Mouse (Mus musculus) stomach, postnatal 0 days (tissue): ENCODE data around the gene Smad6. TPM values are rescaled to one million over a fixed set of nuclear protein-coding genes. Genes with fewer than 3 reads are reported as not detected.

Experiments
- ATAC-seq: fragments of 200-750 bp; cut with Nextera tagmentation; 2 replicates; pipeline ENCODE4 v1.8.0; 2017; ENCODE audit not compliant: low FRiP score, low TSS enrichment
- DNase-seq: peaks from one replicate; pipeline ENCODE4 v3.0.0-alpha.2; 2016; ENCODE audit warnings: low spot score
- H3K27ac ChIP-seq: fragments of 300-500 bp; sonication (generic); replicated peaks from 2 replicates; pipeline ENCODE4 v1.5.1; 2014; ENCODE audit warnings: mild to moderate bottlenecking, control low read depth
- H3K27me3 ChIP-seq: fragments of 300-500 bp; sonication (generic); 2 replicates; pipeline ENCODE4 v1.6.1; 2014; ENCODE audit warnings: low read length; ENCODE audit not compliant: control insufficient read depth, insufficient read depth
- H3K36me3 ChIP-seq: fragments of 300-500 bp; sonication (generic); 2 replicates; pipeline ENCODE4 v1.6.1; 2014; ENCODE audit warnings: low read length, mixed read lengths; ENCODE audit not compliant: control insufficient read depth, insufficient read depth
- H3K4me1 ChIP-seq: fragments of 300-500 bp; sonication (generic); replicated peaks from 2 replicates; pipeline ENCODE4 v1.6.1; 2014; ENCODE audit warnings: antibody characterized with exemption; ENCODE audit not compliant: control insufficient read depth, insufficient read depth
- H3K4me2 ChIP-seq: fragments of 300-500 bp; sonication (generic); replicated peaks from 2 replicates; pipeline ENCODE4 v1.6.1; 2014; ENCODE audit warnings: low read depth, mild to moderate bottlenecking, control low read depth, moderate library complexity
- H3K4me3 ChIP-seq: fragments of 300-500 bp; sonication (generic); 2 replicates; pipeline ENCODE4 v1.5.1; 2014; ENCODE audit warnings: low read depth, low read length, control low read depth
- H3K9ac ChIP-seq: fragments of 300-500 bp; sonication (generic); 2 replicates; pipeline ENCODE4 v1.6.1; 2014; ENCODE audit warnings: mild to moderate bottlenecking, low read length, control low read depth, mixed read lengths
- H3K9me3 ChIP-seq: fragments of 300-500 bp; sonication (generic); 2 replicates; pipeline ENCODE4 v1.6.1; 2016; ENCODE audit warnings: low read length; ENCODE audit not compliant: control insufficient read depth
- CTCF ChIP-seq: IDR thresholded peaks from 2 replicates; pipeline ENCODE4 v1.5.1; 2016; ENCODE audit warnings: antibody characterized with exemption, low read depth, mild to moderate bottlenecking, moderate library complexity
- EP300 ChIP-seq: optimal IDR thresholded peaks from 2 replicates; pipeline ENCODE3; 2016; ENCODE audit warnings: antibody characterized with exemption
- WGBS: fragments of 180-500 bp; shearing (Covaris S2); extraction: QIAGEN DNeasy Blood & Tissue Kit; methylation state at CpG from one replicate; pipeline ENCODE4 v1.1.7; 2014; 5-methylcytosine and 5-hydroxymethylcytosine counted together
- polyA plus RNA-seq: library from polyadenylated mRNA; unstranded; fragments of >200 nt; fragmentation: Nextera tagmentation; extraction: Ambion mirVana; gene quantifications from 2 replicates; pipeline ENCODE4 v1.2.1, GENCODE M21; 2015

The Smad6 gene
- polyA plus RNA-seq, 1 experiment from 2014 or later = 6.0 TPM

DNA sequence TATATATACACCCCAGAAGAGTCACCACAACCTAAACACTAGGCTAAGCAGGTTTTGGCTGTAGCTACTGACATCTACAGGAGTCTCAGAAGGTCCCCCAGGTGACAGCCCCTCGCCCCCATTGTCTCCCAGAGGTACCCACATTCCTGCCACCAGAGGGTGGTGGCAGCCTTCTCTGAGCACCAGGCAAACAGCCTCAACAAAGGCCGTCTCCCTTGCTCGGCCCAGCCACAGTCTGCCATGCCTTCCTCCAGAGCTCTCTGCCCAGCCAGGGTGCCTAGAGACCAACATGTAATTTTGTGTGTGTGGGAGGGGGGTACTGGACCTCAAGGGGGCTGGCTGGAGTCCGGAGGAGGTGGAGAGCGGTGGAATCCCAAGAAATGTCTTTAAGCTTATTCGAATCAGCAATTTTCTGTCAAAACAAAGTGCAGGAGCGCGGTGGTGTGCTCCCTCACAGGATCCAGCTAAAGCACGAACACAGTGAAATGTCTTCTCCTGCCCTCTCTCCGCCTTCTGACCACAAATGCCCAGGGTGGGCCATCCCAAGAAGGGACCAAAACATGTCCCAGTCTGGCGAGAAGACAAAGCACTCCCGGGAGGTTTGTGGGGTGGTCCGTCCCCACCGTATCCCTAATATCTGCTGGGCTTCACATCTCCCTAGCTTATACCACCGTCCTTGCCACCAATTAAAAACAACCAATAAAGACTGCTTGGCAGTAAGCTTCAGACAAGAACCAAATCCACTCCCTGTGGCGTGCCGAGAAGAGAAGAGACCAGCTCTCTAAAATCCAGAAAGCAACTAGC, 62.5 kb downstream of the Smad6 start:
- Histone ChIP-seq H3K36me3 (no peaks in the 10 kb centered on the region), H3K9ac (peak overlapping the region; percentile 48), H3K27me3 (no peaks in the 10 kb centered on the region), H3K9me3 (no peaks in the 10 kb centered on the region), H3K4me3 (no peak overlapping the region), H3K4me2 (peak overlapping the region; percentile 31), H3K4me1 (peaks cover 13% of the 10 kb centered on the region), H3K27ac (peak overlapping the region; percentile 73)
- 31% methylated on average over 16 of the region's 17 CpGs for WGBS
- peak; percentile 58 for ATAC-seq
- peak; percentile 82 for DNase-seq
- TF ChIP-seq EP300 (no peak), CTCF (peak; percentile 94)

DNA sequence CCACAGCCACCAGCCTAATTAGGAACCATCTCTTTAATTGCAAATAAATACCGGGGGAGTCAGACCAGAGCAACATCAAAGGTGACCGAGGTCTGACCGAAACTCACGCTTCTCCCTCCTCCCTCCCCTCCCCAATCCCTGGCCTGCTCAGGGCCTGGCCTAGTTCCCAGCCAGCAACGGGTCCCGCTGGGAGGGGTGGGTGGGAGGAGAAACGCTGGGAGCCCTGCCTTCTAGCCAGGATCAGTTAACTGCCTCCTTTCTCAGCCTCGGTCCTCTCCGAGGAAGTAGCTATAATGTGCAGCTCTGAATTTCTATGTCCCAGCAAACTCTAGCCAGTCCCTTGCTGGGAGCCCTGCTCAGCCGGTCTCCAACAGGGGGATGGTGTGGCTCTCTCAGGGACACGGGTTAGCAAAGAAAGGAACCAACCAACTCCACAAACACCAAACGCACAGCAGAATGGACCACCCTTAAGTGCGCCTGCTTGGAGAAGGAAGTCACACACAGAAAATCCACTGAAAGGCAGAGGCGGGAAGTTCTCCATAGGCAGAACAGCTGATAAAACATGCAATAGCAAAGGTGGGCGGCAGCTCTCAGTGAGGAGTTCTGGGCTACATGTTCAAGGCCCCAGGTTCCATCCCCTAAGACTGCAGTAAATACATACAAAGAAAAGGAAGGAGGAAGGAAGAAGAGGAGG, 63.4 kb downstream of the Smad6 start:
- DNase-seq (peak; percentile 83), ATAC-seq (peak; percentile 40; the same call in 1 of the 2 replicates)
- H3K9ac ChIP-seq = no peak overlapping the region
- 9% methylated on average over 15 of the region's 15 CpGs for WGBS
- no peaks in the 10 kb centered on the region for H3K36me3 ChIP-seq
- no peak overlapping the region for H3K4me3 ChIP-seq
- no peak for TF ChIP-seq EP300
- TF ChIP-seq CTCF = no peak
- no peaks in the 10 kb centered on the region for H3K9me3 ChIP-seq
- H3K27ac ChIP-seq = peak overlapping the region; percentile 73
- H3K27me3 ChIP-seq = no peaks in the 10 kb centered on the region
- H3K4me1 ChIP-seq = peaks cover 13% of the 10 kb centered on the region
- H3K4me2 ChIP-seq = peak overlapping the region; percentile 31

DNA sequence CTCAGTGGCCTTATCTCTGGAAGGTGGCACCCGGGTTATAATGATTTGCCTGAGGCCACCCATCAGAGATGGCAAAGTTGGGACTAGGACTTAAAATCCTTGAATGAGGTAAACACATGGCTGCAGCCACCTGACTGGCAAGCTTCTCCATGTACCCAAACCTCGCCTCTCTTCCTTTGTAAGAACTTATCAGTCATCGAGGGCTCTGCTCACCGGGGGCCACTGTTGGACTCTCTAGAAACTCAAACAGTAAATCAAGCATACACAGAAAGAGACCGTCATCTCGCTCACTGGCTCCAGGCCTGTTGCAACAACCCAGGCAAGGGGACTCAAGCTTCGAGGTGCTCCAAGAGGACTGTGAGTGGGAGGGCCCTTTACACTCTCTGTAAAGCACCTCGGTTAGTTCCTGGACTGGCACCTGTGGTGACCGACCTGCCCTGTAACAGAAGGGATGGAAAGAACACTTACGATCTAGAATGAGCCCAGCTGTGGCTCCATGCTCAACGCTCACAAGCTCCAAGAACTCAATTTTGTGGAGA, 64.1 kb downstream of the Smad6 start:
- peak overlapping the region; percentile 73 for H3K27ac ChIP-seq
- no peaks in the 10 kb centered on the region for H3K27me3 ChIP-seq
- 33% methylated on average over 11 of the region's 11 CpGs for WGBS
- no peak overlapping the region for H3K4me3 ChIP-seq
- peak overlapping the region; percentile 31 for H3K4me2 ChIP-seq
- no peak overlapping the region for H3K9ac ChIP-seq
- H3K4me1 ChIP-seq = peaks cover 13% of the 10 kb centered on the region
- no peaks in the 10 kb centered on the region for H3K9me3 ChIP-seq
- TF ChIP-seq EP300 = no peak
- no peak for TF ChIP-seq CTCF
- H3K36me3 ChIP-seq = no peaks in the 10 kb centered on the region
- ATAC-seq = peak; percentile 9; the same call in 1 of the 2 replicates
- DNase-seq = peak; percentile 57

DNA sequence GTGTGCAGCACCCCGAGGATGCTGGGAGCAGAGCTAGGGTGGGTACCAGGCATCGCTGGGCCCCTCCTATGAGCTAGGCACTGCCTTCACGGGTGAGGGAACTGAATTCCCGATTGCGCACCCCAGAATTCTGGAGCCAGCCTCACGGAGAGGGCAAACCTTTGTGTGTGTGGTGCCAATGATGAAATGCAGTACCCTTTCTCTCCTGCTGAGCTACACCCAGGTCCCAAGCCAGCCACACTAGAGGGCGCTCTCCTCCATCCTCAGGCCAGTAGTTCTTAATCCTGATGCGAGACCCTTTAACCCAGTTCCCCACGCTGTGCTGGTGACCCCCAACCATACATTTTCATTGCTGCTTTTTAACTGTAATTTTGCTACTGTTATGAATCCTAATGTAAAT, 65.8 kb downstream of the Smad6 start:
- 0 out of 2 replicates have a peak, but pooled peaks have one; percentile 8 for ATAC-seq
- Histone ChIP-seq H3K27me3 (no peaks in the 10 kb centered on the region), H3K4me2 (no peak overlapping the region), H3K27ac (no peak overlapping the region), H3K9ac (no peak overlapping the region), H3K9me3 (no peaks in the 10 kb centered on the region), H3K4me3 (no peak overlapping the region), H3K36me3 (no peaks in the 10 kb centered on the region; the same call in 1 of the 2 replicates), H3K4me1 (peaks cover 13% of the 10 kb centered on the region)
- WGBS = 30% methylated on average over 9 of the region's 9 CpGs
- DNase-seq = peak; percentile 87
- TF ChIP-seq EP300 = no peak
- TF ChIP-seq CTCF = peak; percentile 93

DNA sequence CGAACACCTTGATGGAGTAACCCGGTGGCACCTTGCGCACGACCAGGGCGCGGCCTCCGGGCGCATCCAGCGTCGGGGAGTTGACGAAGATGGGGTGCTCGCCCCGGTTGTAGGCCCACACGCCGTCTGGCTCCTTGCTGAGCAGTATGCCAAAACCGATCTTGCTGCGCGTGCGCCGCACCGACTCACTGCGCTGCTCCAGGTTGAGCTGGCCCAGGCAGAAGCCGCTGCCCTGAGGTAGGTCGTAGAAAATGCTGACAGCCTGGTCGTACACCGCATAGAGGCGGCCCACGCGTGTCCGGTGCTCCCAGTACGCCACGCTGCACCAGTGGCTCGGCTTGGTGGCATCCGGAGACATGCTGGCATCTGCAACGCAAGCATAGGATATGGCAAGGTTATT, 68.2 kb downstream of the Smad6 start:
- H3K4me3 ChIP-seq = no peak overlapping the region
- no peak overlapping the region for H3K27ac ChIP-seq
- no peaks in the 10 kb centered on the region for H3K9me3 ChIP-seq
- no peaks in the 10 kb centered on the region for H3K4me1 ChIP-seq
- no peaks in the 10 kb centered on the region for H3K27me3 ChIP-seq
- DNase-seq = no peak
- no peak overlapping the region for H3K9ac ChIP-seq
- ATAC-seq = no peak
- TF ChIP-seq CTCF = no peak
- TF ChIP-seq EP300 = no peak
- no peak overlapping the region for H3K4me2 ChIP-seq
- 82% methylated on average over 35 of the region's 35 CpGs for WGBS
- no peaks in the 10 kb centered on the region; the same call in 1 of the 2 replicates for H3K36me3 ChIP-seq
